Mouse (Mus musculus): ENCODE measurements around the gene Aicda.

GRCm38 (mm10) chr6:122599054-122599737, 45.6 kb downstream of the Aicda start:
- no peak for TF ChIP-seq GATA1 (IDR thresholded peaks at IDR 0.05; ENCODE audit: low read length)
- no peak for TF ChIP-seq TAL1 (IDR thresholded peaks at IDR 0.05; ENCODE audit: low read length)

Data from erythroblast, embryonic 14.5 days (primary cell).